Mouse (Mus musculus): ENCODE data around the gene Hmg20b. TPM values are rescaled to one million over a fixed set of nuclear protein-coding genes. Genes with fewer than 3 reads are reported as not detected.

The Hmg20b gene
- polyA plus RNA-seq, 1 experiment from 2014 or later, result 36.5 TPM

GRCm38 (mm10) chr10:81349961-81350350 is 324 bp downstream of the Hmg20b start:
- H3K27ac ChIP-seq (replicated peaks; ENCODE audit: low read depth, low read length), result no peak overlapping the region
- ATAC-seq (ENCODE audit: low FRiP score, low TSS enrichment) (peak; percentile 16), DNase-seq (no peak)
- peak overlapping the region; percentile 60 for H3K4me3 ChIP-seq (replicated peaks; ENCODE audit: low read depth, low read length)
- WGBS, result 0% methylated on average over 28 of the region's 29 CpGs
- no peaks in the 10 kb centered on the region for H3K9me3 ChIP-seq (ENCODE audit: control insufficient read depth, low read length)
- peaks cover 11% of the 10 kb centered on the region; the same call in 1 of the 2 replicates for H3K27me3 ChIP-seq (ENCODE audit: control insufficient read depth, insufficient read depth, low read length)
- peak overlapping the region; percentile 62 for H3K9ac ChIP-seq (replicated peaks; ENCODE audit: low read length)
- H3K36me3 ChIP-seq (ENCODE audit: control insufficient read depth, insufficient read depth, low read length), result no peaks in the 10 kb centered on the region
- peak overlapping the region; percentile 92 for H3K4me2 ChIP-seq (ENCODE audit: low read length)
- peaks cover 11% of the 10 kb centered on the region for H3K4me1 ChIP-seq (ENCODE audit: control insufficient read depth, insufficient read depth, low read length)

GRCm38 (mm10) chr10:81349146-81349545 is 1.1 kb downstream of the Hmg20b start:
- no peaks in the 10 kb centered on the region for H3K36me3 ChIP-seq (ENCODE audit: control insufficient read depth, insufficient read depth, low read length)
- ATAC-seq (ENCODE audit: low FRiP score, low TSS enrichment) (no peak), DNase-seq (no peak)
- H3K9ac ChIP-seq (replicated peaks; ENCODE audit: low read length), result peak overlapping the region; percentile 62; the same call in 1 of the 2 replicates
- H3K4me3 ChIP-seq (replicated peaks; ENCODE audit: low read depth, low read length), result peak overlapping the region; percentile 60; the same call in 1 of the 2 replicates
- H3K9me3 ChIP-seq (ENCODE audit: control insufficient read depth, low read length), result no peaks in the 10 kb centered on the region
- H3K4me1 ChIP-seq (ENCODE audit: control insufficient read depth, insufficient read depth, low read length), result peaks cover 11% of the 10 kb centered on the region
- peak overlapping the region; percentile 92 for H3K4me2 ChIP-seq (ENCODE audit: low read length)
- no peak overlapping the region for H3K27ac ChIP-seq (replicated peaks; ENCODE audit: low read depth, low read length)
- peaks cover 19% of the 10 kb centered on the region for H3K27me3 ChIP-seq (ENCODE audit: control insufficient read depth, insufficient read depth, low read length)
- WGBS, result 4% methylated on average over 12 of the region's 12 CpGs

- peak overlapping the region; percentile 45; the same call in 1 of the 2 replicates for H3K9ac ChIP-seq (replicated peaks; ENCODE audit: low read length)
- H3K4me1 ChIP-seq (ENCODE audit: control insufficient read depth, insufficient read depth, low read length), result peaks cover 13% of the 10 kb centered on the region
- H3K4me3 ChIP-seq (replicated peaks; ENCODE audit: low read depth, low read length), result peak overlapping the region; percentile 21
- H3K36me3 ChIP-seq (ENCODE audit: control insufficient read depth, insufficient read depth, low read length), result no peaks in the 10 kb centered on the region
- peaks cover 44% of the 10 kb centered on the region for H3K27me3 ChIP-seq (ENCODE audit: control insufficient read depth, insufficient read depth, low read length)
- 8% methylated on average over 55 of the region's 55 CpGs for WGBS
- peak overlapping the region; percentile 50 for H3K4me2 ChIP-seq (ENCODE audit: low read length)
- DNase-seq (peak; percentile 81), ATAC-seq (ENCODE audit: low FRiP score, low TSS enrichment) (no peak)
- H3K27ac ChIP-seq (replicated peaks; ENCODE audit: low read depth, low read length), result no peak overlapping the region
- H3K9me3 ChIP-seq (ENCODE audit: control insufficient read depth, low read length), result no peaks in the 10 kb centered on the region
Measured at GRCm38 (mm10) chr10:81346453-81347067, 3.7 kb downstream of the Hmg20b start.

- WGBS, result 81% methylated on average over 4 of the region's 4 CpGs
- no peak overlapping the region for H3K4me2 ChIP-seq (ENCODE audit: low read length)
- no peak for DNase-seq
- no peaks in the 10 kb centered on the region for H3K36me3 ChIP-seq (ENCODE audit: control insufficient read depth, insufficient read depth, low read length)
- no peaks in the 10 kb centered on the region for H3K9me3 ChIP-seq (ENCODE audit: control insufficient read depth, low read length)
- peaks cover 13% of the 10 kb centered on the region for H3K4me1 ChIP-seq (ENCODE audit: control insufficient read depth, insufficient read depth, low read length)
- no peak overlapping the region for H3K27ac ChIP-seq (replicated peaks; ENCODE audit: low read depth, low read length)
- no peak overlapping the region for H3K9ac ChIP-seq (replicated peaks; ENCODE audit: low read length)
- no peak overlapping the region for H3K4me3 ChIP-seq (replicated peaks; ENCODE audit: low read depth, low read length)
- ATAC-seq (ENCODE audit: low FRiP score, low TSS enrichment), result no peak
- H3K27me3 ChIP-seq (ENCODE audit: control insufficient read depth, insufficient read depth, low read length), result peaks cover 46% of the 10 kb centered on the region
Measured at GRCm38 (mm10) chr10:81345162-81345534, 5.1 kb downstream of the Hmg20b start.

- peaks cover 9% of the 10 kb centered on the region for H3K4me1 ChIP-seq (ENCODE audit: control insufficient read depth, insufficient read depth, low read length)
- H3K27me3 ChIP-seq (ENCODE audit: control insufficient read depth, insufficient read depth, low read length), result peaks cover 46% of the 10 kb centered on the region
- H3K4me2 ChIP-seq (ENCODE audit: low read length), result no peak overlapping the region
- H3K36me3 ChIP-seq (ENCODE audit: control insufficient read depth, insufficient read depth, low read length), result no peaks in the 10 kb centered on the region
- 53% methylated on average over 8 of the region's 8 CpGs for WGBS
- H3K27ac ChIP-seq (replicated peaks; ENCODE audit: low read depth, low read length), result no peak overlapping the region
- DNase-seq (no peak), ATAC-seq (ENCODE audit: low FRiP score, low TSS enrichment) (no peak)
- no peak overlapping the region for H3K9ac ChIP-seq (replicated peaks; ENCODE audit: low read length)
- H3K4me3 ChIP-seq (replicated peaks; ENCODE audit: low read depth, low read length), result no peak overlapping the region
- no peaks in the 10 kb centered on the region for H3K9me3 ChIP-seq (ENCODE audit: control insufficient read depth, low read length)
Measured at GRCm38 (mm10) chr10:81344421-81345161, 5.7 kb downstream of the Hmg20b start.

GRCm38 (mm10) chr10:81342686-81343505 is 7.4 kb downstream of the Hmg20b start, which contains the start of gene Gipc3:
TSS of gene Gipc3 (minus strand) at chr10:81343266.
- 4% methylated on average over 67 of the region's 67 CpGs for WGBS
- DNase-seq, result peak; percentile 45
- Histone ChIP-seq H3K9ac (replicated peaks; ENCODE audit: low read length) (peak within 1 kb of the TSS; percentile 47), H3K27ac (replicated peaks; ENCODE audit: low read depth, low read length) (no peak within 1 kb of the TSS), H3K36me3 (ENCODE audit: control insufficient read depth, insufficient read depth, low read length) (no peaks in the 10 kb centered on the region), H3K9me3 (ENCODE audit: control insufficient read depth, low read length) (no peaks in the 10 kb centered on the region), H3K27me3 (ENCODE audit: control insufficient read depth, insufficient read depth, low read length) (peaks cover 46% of the 10 kb centered on the region), H3K4me2 (ENCODE audit: low read length) (peak within 1 kb of the TSS; percentile 60), H3K4me1 (ENCODE audit: control insufficient read depth, insufficient read depth, low read length) (0 out of 2 replicates have a peak, but pooled peaks cover 3% of the 10 kb centered on the region), H3K4me3 (replicated peaks; ENCODE audit: low read depth, low read length) (peak within 1 kb of the TSS; percentile 35)
- no peak for ATAC-seq (ENCODE audit: low FRiP score, low TSS enrichment)

GRCm38 (mm10) chr10:81341333-81341949 is 8.8 kb downstream of the Hmg20b start:
- Histone ChIP-seq H3K9ac (replicated peaks; ENCODE audit: low read length) (no peak overlapping the region), H3K27ac (replicated peaks; ENCODE audit: low read depth, low read length) (no peak overlapping the region), H3K4me2 (ENCODE audit: low read length) (no peak overlapping the region), H3K9me3 (ENCODE audit: control insufficient read depth, low read length) (no peaks in the 10 kb centered on the region), H3K4me3 (replicated peaks; ENCODE audit: low read depth, low read length) (no peak overlapping the region), H3K36me3 (ENCODE audit: control insufficient read depth, insufficient read depth, low read length) (no peaks in the 10 kb centered on the region), H3K27me3 (ENCODE audit: control insufficient read depth, insufficient read depth, low read length) (peaks cover 46% of the 10 kb centered on the region), H3K4me1 (ENCODE audit: control insufficient read depth, insufficient read depth, low read length) (0 out of 2 replicates have a peak, but pooled peaks cover 3% of the 10 kb centered on the region)
- WGBS, result 37% methylated on average over 16 of the region's 16 CpGs
- DNase-seq (peak; percentile 78), ATAC-seq (ENCODE audit: low FRiP score, low TSS enrichment) (no peak)
